Mouse (Mus musculus) bone marrow, adult 2 months (tissue): ENCODE data around the gene Dync1i2.

Source experiments
- CTCF ChIP-seq: fragments of 200-500 bp; IDR thresholded peaks from 2 replicates; pipeline ENCODE4 v1.5.1; 2011; ENCODE audit warnings: low read length, control low read depth; ENCODE audit not compliant: control insufficient read depth, insufficient read depth
- POLR2A ChIP-seq: fragments of 200-500 bp; IDR thresholded peaks from 2 replicates; pipeline ENCODE4 v1.6.1; 2011; ENCODE audit warnings: low read depth, mild to moderate bottlenecking, control low read depth, low read length, borderline replicate concordance; ENCODE audit not compliant: control insufficient read depth

GRCm38 (mm10) chr2:71201886-71202285 lies 9.6 kb upstream of the Dync1i2 start:
- TF ChIP-seq POLR2A (no peak), CTCF (no peak)
